Mouse (Mus musculus) liver, postnatal 0 days (tissue): Measurements from ENCODE around the gene Senp3.

Experiments
- CTCF ChIP-seq: sonication (generic); IDR thresholded peaks from 2 replicates; pipeline ENCODE4 v1.5.1; 2016; ENCODE audit warnings: antibody characterized with exemption, low read depth
- EP300 ChIP-seq: IDR thresholded peaks from 2 replicates; pipeline ENCODE4 v1.6.1; 2016; ENCODE audit warnings: antibody characterized with exemption, low read depth, mild to moderate bottlenecking

DNA sequence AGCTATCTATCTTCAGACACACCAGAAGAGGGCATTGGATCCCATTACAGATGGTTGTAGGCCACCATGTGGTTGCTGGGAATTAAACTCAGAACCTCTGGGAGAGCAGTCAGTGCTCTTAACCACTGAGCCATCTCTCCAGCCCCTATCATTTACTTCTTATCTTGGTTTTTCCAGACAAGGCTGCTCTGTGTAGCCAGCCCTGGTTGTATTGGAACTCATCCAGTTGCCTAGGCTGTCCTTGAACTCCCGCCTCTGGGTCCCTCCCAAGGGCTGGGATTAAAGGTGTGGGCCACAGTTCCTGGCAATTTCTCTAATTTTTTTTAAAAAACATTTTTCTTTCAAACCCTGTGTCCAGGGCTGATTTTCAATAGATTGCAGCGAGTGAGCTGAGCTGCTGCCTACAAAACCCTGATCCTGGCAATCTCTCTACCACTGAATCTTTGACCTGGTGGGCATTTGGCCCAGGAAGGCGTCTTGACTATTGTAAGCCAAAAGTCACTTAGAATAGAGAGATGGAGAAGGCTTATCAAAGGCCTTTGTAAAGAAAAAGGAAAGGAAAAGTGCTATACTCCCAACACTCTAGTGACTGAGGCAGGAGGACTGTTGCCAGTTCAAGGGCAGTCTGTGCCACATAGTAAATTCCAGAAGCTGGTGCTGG, 20.5 kb downstream of the Senp3 start:
- TF ChIP-seq CTCF (no peak), EP300 (no peak)
